Mouse (Mus musculus) lung, postnatal 0 days (tissue): ENCODE results near the gene 1700001C19Rik.

Source experiments
- CTCF ChIP-seq: IDR thresholded peaks from 2 replicates; pipeline ENCODE4 v1.5.1; 2016; ENCODE audit warnings: antibody characterized with exemption, mild to moderate bottlenecking
- EP300 ChIP-seq: IDR thresholded peaks from 2 replicates; pipeline ENCODE4 v1.6.1; 2016; ENCODE audit warnings: antibody characterized with exemption, mild to moderate bottlenecking, control low read depth

DNA sequence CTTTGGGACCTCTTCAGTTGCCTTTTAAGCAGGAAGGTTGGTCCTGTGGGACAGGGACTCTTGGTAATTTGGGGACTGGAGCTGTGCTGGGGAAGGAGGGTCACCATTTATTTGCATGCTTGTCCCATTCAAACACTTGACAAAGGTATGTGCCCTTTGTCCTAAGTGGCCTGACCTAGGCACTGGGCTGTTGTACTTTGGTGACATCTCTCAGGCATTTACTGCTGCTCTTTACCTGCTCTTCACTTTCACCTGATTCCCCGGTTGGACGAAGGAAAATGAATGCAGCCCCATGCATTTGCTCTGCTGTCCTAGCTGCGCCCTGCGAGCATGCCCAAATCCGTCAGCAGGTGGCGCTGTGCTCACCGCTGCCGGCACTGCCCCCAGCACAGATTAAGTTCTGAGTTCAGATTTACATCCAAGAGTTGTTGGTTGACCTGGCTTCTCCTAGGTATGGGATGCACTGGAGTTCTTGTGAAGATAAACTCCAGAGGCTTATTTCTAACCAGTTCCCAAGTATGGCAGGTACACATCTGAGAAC is 36.3 kb upstream of the 1700001C19Rik start:
- peak; percentile 92 for TF ChIP-seq CTCF
- TF ChIP-seq EP300: no peak
